Mouse (Mus musculus): ENCODE data around the gene Neu2.

The Neu2 gene

DNA sequence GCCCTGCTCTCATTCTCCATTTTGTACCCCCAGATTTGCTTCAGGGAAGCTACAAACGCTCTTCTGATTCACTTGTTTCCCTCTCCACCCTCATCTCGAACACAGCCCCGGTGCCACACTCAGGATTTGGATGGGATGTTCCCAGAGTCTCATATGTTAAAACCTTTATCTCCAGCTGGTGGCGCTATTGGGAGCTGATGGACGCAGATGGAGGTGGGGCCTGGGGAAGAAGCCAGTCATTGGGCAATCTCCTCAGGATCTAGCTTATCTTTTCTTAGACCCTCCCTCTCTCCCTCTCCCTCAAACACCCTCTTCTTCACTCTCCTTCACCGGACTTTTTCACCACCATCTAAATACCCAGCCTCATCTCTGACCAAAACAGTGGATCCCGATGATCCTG is 31.9 kb downstream of the Neu2 start:
- peak; percentile 11 for DNase-seq

DNA sequence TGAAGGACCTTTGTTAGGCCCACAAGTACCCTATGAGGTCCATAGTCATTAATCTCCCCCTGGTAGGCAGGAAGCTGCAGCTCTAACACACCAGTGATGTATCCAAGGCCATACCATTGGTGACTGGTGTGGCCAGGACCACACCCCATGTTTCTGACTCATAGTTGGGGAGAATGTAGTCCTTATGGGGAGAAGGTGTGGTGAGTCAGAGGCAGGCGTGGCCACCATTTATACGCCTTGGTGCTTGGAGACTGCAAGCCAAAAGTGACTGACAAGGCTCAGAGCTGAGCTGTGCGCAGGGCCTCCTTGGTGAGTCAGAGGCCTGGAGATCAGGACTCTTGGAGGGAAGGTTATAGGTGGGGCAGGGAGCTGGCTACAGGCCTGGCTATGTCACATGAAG is 41.3 kb downstream of the Neu2 start:
- DNase-seq = no peak

DNA sequence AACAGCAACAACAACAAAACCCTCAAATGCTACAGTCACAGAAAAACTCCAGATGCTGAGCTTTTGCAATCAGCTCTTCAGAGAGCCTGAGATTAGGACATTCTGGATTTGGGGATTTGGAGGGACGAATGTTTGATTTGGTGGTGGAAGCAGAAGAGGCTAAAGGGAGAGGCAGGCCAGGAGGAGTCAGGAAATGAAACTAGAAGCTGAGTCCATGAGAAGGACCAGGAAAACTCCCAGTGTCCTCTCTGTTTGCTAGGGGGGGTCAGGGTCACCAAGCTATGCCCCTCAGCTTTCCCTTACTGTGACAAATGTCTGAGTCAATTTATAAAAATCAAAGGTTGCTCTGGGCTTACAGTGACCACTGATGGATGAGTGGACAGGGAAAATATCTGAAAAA is 43.9 kb downstream of the Neu2 start:
- no peak for DNase-seq

DNA sequence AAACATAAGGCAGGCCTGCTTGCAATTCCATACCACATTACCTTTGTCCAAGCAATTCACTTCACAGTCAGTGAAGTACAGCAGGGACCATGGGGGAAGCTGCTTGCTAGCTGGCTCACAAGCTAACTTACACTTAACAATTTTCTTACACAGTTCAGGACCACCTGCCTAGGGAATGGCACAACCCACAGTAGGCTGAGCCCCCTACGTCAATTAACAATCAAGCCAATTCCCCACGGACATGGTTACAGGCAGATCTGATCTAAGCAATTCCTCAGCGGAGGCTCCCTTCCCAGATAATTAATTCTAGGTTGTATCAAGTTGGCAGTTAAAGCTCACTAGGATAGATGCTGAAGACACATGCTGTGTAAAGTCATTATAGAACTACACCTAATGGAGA is 53.3 kb downstream of the Neu2 start:
- no peak for DNase-seq

DNA sequence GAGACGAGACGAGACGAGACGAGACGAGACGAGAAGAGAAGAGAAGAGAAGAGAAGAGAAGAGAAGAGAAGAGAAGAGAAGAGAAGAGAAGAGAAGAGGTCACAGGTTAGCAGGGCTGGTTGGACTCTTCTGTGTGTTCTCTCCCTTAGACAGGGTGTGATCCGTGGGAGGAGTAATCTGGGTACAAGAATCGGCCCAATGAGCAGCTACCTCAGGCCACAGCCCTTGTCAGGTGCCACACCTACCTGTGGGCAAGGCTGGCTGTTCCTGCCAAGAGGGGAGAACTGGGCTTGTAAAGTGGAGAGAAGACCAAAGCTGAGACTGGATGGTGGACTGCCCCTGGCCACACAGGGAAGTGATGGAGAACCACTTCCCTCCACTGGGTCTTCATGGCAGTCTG is 56.1 kb downstream of the Neu2 start:
- DNase-seq = no peak

DNA sequence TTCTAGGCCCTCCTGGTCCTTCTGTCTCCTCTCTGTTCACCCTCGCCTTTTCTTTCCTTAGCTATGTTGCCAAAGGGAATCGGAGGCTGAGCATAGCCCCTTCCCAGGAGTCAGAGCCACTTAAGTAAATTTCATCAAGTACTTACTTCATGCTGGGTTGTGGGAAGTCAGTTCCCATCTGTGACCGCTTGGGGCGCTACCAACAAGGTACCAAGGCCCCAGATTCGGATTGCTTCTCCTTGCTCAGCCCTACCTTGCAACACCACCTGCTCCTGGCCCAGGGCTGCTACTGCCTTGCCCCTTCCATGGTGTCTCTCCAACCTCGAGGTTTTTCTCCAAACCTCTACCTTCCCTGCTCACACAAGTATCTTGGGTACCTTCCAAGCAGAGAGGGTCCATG is 58.7 kb downstream of the Neu2 start:
- DNase-seq = no peak

DNA sequence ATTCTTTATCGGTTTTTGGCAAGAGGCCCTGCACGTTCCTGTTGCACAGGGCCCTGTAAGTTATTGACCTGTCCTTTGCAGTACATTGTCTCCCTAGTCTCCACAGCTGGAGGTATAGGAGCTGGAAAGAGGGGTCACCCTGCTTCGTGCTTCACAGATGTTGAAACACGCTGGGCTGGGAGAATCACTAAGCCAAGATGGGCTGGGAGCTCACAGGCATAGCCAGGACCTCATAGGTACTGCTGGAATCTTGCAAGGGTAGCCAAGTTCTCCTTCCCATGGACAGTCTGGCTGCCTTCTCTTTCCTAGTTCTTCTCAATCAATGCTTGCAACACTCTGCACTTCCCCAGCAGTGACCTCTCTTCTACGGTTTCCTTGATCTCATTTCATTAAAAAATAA is 63.6 kb downstream of the Neu2 start:
- DNase-seq = no peak

DNA sequence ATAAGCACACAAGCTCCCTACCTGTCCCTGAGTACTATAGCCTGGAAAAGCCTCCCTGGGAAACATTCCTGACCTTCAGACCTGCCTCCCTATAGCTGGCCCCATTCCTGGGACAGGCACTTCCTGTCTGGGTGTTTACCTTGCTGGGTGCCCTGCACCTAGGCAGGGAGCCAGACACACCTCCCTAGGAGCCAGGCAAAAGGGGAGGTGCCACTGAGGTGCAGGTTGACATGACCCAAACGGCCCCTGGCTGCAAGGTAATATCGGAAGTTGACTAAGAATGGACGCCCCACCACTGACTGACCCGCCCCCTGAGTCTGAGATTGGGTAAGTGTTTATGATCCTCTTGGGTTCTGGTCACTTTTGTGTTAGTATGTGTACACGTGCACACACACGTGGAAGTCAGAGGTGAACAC is 64.1 kb downstream of the Neu2 start, which contains the start of gene Ngef:
Gene Ngef, minus strand, starts transcription at position 71 of the 416 bp plus-strand sequence.
- no peak for DNase-seq

DNA sequence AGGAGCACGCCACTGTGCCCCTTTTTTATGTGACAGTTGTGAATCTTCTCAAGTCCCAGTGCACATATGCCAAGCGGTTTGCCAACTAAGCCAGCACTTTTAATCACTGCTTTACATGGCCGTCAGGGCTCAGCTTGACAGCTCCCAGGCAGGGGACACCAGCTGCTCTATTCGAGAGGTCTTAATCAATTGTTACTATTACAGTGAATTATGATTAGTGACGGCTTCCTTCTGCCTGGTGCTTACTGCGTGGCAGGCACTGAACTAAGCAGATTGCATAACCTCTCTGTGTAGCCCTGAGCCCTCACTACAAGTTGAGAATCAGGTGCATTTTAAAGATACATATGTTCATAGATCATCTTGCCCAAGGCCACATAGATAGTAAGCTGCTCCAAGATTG is 64.7 kb downstream of the Neu2 start:
- DNase-seq = no peak

DNA sequence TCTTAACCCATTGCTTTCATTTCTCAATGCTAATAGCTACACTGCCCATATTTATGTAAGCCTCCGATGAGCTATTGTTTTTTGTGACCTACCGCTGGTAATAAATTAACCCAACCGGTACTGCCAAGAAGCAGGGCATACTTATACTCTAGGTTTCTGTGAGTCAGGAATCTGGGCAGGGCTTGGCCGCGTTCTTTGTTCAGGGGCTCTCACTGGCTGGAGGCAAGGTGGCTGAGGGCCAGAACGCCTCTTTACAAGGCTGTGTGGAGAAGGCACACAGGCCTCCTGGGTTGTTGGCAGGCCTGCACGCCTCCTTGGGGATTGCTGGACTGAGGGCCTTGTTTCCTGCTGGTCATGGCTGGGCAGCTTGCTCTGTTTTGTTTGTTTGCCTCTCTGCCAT is 65.1 kb downstream of the Neu2 start:
- peak; percentile 12 for DNase-seq

DNA sequence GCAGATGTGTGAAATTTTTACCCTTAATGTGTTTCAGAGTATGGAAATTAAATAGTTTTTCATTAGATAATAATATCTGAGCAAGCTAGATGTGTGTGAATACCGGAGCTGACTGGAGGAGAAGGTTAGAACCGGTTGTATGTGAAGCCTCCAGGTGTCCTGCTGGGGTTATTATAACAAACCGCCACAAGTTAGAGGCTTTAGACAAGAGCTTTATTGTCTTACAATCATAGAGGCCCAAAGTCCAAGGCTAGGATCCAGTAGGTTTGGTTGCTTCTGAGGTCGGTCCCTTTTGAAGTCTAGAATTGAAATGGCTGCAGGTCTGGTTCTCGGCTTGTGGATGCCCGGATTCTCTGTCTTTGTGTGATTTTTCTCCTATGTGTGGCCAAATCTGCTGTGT is 69.3 kb downstream of the Neu2 start:
- DNase-seq = no peak

DNA sequence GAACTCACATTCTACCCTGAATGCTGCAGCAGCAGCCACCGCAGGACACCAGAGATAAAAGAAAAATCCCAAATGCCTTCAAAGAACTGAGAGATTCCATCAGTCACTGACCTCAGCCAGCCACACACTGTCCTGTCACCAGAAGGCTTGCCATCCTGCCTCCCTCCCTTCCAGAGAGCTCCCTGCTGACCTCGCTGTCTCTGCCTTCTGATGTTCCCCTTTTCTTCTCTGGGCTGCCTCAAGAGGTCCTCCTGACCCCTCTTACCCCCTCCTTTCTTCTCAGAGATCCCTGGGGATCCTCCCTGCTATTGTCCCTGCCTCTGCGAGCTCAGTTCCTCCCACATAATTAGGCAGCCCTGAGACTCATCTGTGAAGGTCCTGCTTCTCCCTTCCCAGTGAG is 71.1 kb downstream of the Neu2 start:
- DNase-seq = no peak

DNA sequence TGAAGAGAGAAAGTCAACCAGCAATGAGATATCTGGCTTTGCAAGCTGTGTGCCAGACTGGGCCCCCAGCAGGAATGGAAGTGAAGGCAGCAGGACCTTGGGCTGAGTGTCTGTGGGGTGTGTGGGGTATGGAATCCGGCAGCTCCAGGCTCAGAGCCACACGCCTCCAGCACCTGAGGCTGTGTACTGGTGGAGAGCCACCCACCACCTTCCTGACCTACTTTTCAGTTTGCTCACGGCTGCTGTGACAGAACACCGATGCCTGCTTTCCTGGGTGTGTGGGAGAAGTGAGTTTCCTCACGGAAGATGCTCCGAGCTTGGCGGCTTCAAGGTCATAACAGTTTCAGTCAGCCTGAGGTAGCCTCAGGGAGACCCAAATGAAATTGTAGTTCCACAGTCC is 79.5 kb downstream of the Neu2 start:
- DNase-seq = peak; percentile 6

DNA sequence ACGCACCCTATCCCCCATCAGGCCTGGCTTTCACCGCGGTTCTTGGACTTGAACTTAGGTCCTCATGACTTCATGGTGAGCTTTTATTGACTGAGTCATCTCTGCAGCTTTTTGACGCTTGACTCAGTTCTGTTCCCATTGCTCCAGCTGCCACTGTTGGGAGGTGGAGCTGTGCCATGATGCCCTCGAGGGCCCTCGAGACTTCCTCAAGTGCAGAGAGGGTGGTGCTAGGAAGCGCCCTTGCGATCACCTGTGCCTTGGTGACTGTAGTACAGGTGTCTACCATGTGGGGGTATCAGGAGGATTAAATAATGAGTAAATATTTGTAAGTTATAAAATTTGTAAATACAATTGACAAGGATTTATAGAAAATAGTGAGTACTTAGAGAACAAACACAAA is 80.3 kb downstream of the Neu2 start:
- DNase-seq = no peak

DNA sequence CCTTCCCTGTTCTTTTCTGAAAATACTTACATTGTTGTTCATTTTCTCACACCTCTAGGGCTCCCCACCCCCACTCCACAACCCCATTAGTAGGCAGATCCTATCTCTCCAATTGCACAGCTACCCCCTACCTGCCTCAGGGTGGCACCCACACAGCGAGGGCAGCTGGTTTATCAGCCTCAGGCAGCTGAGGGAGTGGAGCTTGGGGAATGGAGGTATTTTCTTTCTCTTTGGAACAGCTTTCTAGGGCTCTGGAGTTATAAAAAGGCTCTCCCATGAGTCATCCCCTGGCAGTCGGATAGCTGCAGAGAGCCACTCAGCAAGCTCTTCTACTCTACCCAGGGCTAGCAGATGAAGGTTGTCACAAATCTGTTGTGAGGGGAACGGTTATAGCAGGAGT is 84.6 kb downstream of the Neu2 start:
- peak; percentile 34 for DNase-seq

DNA sequence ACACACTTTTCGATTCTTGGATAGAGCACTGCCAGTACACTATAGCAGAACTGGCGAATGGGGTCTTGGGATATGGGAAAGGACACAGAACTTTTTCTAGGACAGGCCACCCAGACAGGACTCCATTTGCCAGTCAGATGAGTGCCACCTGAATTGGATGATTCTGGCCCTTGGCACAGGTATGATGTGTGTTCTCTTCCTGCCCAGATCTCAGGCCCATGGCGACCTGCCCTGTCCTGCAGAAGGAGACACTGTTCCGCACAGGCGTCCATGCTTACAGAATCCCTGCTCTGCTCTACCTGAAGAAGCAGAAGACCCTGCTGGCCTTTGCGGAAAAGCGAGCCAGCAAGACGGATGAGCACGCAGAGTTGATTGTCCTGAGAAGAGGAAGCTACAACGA is 85.0 kb downstream of the Neu2 start:
- peak; percentile 24 for DNase-seq

DNA sequence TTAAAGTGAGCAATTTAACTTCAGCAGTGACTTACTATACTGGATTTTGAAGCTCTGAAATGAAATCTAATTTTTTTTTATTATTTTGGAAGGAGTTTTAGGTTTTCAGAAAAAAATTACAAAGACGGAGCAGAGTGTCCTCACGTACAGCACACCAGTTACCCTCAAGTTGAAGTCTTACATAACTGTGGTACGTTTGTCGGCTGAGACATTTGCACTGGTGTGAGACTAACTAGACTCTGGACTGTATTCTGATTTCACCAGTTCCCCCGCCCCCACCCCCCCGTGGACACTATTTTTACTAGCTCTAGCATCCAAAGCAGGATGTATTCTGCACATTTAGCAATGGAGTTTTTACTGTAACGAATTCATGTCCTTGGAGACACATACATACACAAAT is 90.8 kb downstream of the Neu2 start:
- no peak for DNase-seq

DNA sequence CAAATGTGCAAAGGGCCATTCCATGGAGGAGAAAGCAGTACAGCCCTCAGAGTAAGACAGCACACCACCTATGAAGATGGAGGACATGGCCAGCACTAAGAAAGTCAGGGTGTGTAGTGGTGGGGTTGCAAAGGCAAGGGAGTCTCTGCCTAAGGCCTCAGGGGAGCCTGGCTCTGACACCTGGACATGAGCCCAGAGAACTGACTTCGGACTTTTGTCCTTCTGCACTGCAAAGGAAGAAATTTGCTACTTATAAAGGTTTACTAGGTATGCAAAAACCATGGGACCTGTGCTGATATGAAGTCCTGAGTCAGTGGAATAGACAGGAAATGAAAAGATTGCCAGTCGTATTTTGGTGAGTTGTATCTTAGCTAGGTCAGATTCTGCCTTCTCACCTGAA is 92.1 kb downstream of the Neu2 start:
- no peak for DNase-seq

DNA sequence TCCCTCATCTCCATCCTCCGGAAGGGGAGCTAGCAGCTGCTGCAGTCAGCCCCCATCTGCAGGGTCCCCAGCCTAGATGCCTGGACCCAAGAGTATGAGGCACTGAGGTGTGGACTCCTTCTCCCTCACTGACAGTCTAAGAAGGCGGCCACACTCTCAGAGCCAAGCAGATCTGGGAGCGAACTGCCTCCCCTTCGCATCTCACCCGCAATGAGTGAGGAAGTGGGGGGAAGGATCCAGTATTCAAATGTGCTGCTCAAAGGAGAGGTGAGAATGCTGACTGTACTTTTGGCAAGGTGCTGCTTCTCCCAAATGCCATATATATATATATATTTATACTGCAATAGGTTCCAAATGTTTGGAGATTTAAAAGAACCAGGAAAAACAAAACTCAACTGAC is 93.7 kb downstream of the Neu2 start:
- no peak for DNase-seq

DNA sequence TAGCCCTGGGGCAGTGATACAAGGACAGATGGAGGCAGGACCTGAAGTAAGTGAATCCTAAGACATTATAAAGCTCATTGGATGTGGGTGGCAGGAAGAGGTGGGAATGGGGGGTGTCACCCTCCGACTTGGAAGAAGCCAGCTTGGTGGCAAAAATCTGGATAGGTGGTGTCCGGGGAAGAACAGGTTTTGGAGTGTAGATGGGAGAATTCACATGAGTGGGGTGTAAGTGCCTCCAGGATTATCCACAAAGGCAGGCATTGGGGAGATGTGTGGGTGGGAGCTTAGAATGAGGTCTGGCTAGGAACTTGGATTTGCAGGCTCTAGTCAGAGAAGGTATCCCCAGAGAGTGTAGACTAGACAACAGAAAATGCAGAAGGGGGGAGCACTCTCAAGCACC is 95.6 kb downstream of the Neu2 start:
- no peak for DNase-seq

DNA sequence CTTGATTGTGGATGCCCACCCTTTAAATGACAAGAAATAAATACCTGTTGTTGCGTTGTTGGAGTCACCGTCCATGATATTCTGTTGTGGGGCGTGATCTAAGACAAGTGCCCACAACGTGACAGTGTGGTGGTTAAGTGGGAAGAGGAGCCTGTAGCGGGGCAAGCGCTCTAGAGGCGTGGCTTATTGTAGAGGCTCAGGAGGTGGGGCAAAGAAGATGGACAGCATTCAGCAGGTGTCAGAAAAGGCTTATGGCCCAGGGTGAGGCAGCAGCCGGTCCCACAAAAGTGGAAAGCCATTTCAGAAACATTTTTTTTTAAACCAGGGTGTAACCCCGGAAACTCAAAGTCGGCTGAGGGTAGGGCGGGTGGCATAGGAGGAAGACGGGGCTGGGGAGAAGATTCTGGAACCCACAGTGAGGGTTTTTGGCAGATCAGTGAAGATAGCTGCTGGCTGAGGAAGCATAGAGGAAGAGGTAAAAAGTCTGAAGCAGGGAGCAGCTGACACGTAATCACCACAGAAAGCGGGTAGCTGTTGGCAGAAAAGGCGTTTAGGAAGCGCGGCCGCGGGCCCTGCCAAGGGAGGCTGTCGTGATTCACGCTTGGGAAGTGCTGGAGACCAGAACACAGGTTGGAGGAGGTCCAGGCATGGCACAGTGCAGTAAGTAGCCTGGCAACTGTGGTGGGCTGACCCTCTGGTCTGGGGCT is 97.8 kb downstream of the Neu2 start:
- DNase-seq = peak; percentile 66

DNA sequence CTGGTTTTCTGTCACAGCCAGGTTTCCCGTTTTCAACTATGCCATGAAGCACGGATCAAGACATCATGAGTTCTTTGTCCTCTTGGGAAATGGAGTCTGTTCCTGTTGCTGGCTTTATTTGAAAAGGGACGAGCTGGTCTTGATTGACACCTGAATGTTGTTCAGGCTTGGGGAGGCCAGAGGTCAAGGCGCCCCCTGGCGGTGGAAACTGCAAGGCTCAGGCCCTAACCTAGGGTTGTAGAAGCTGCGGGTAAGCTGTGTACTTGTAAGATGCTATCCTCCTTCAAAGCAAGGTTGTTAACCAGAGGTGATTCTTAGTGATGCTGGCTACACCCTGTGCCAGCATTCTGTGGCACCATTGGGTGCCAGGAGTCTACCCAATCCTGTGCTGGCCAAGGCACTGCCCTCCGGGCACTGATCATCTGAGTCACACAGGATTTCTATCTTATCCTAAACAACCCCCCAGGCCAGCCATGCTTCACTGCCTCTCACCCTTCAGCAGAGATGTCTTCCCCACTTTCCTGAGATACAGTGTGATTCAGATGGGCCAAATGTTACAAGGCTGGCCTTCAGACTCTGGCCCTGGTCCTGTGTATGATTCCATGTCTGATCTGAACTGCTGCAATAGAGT is 98.8 kb downstream of the Neu2 start:
- peak; percentile 63 for DNase-seq

DNA sequence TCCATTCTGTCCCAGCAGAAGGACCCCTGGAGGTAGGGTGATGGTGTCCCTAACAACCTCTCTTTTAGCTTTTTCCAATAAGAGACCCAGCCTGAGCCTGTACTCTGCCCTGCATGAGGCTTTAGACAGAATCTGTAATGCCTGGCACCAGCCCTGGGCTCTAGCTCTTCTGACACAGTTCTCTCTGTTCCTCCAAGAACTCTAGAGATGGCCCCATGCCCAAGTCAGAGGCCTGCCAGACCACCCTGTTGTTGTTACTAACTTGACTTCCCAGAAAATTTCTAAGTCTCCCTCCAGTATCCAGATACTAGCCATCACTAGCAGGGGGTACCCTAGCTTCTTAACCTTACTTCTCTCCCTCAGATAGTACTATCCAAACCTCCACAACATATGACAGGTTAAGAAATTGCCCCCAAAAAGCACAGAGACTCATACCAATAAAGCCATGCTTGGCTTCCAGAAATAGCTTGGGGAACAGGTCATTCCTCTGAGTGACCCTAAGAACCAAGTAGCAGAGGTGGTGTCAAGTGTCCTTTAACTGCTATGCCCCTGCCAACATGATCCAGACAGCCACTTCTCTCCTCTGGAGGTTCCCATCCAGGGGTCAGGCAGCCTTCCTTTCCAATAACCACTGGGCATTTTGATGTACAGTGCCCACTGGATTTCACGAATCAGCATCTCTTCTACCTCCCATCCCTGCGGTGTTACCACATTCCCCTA is 105.0 kb downstream of the Neu2 start:
- DNase-seq = no peak

DNA sequence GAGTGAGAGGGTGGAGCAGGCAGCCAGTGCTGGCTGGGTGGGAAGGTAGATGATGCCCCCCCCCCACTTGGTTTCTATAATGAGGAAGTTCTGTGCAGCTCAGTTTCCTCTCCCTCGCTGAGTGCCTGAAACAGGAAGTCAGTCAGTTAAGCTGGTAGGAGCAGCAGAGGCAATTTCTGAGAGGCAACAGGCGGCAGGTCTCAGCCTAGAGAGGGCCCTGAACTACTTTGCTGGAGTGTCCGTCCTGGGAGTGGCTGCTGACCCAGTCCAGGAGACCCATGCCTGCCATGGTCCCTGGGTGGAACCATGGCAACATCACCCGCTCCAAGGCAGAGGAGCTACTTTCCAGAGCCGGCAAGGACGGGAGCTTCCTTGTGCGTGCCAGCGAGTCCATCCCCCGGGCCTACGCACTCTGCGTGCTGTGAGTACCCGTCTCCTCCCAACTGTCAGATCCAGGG is 110.6 kb downstream of the Neu2 start, which contains the start of gene Inpp5d:
Gene Inpp5d, plus strand, starts transcription at position 102 of the 458 bp plus-strand sequence.
- no peak for DNase-seq
